Mouse (Mus musculus): ENCODE measurements around the gene Gpnmb.

GRCm38 (mm10) chr6:49039470-49040180, 3.3 kb downstream of the Gpnmb start:
- TF ChIP-seq CTCF (IDR thresholded peaks at IDR 0.05; ENCODE audit: low read depth) (peak; percentile 63), EP300 (IDR thresholded peaks at IDR 0.05; ENCODE audit: low read depth) (no peak)

All from heart, postnatal 0 days (tissue).